Mouse (Mus musculus) liver, embryonic 16.5 days (tissue): ENCODE results near the gene Sox6. TPM values are rescaled to one million over a fixed set of nuclear protein-coding genes. Genes with fewer than 3 reads are reported as not detected.

Experiments used
- ATAC-seq: fragments of 200-750 bp; cut with Nextera tagmentation; 2 replicates; pipeline ENCODE4 v1.8.0; 2017; ENCODE audit warnings: low read depth, mild to moderate bottlenecking, moderate number of reproducible peaks, moderate library complexity
- H3K27ac ChIP-seq: fragments of 300-500 bp; sonication (generic); 2 replicates; pipeline ENCODE4 v1.5.1; 2014; ENCODE audit warnings: mild to moderate bottlenecking, low read length
- H3K27me3 ChIP-seq: fragments of 300-500 bp; sonication (generic); 2 replicates; pipeline ENCODE4 v1.6.1; 2014; ENCODE audit warnings: low read depth, low read length, mixed read lengths; ENCODE audit not compliant: control insufficient read depth, insufficient read depth
- H3K36me3 ChIP-seq: fragments of 300-500 bp; sonication (generic); 2 replicates; pipeline ENCODE4 v1.6.1; 2014; ENCODE audit warnings: mild to moderate bottlenecking; ENCODE audit not compliant: control insufficient read depth, insufficient read depth
- H3K4me1 ChIP-seq: fragments of 300-500 bp; sonication (generic); 2 replicates; pipeline ENCODE4 v1.6.1; 2014; ENCODE audit warnings: low read depth, low read length, mixed read lengths; ENCODE audit not compliant: control insufficient read depth
- H3K4me2 ChIP-seq: fragments of 300-500 bp; sonication (generic); 2 replicates; pipeline ENCODE4 v1.6.1; 2014; ENCODE audit warnings: low read depth, low read length, mixed read lengths
- H3K4me3 ChIP-seq: fragments of 300-500 bp; sonication (generic); 2 replicates; pipeline ENCODE4 v1.5.1; 2014; ENCODE audit warnings: low read depth, mild to moderate bottlenecking, low read length
- H3K9ac ChIP-seq: fragments of 300-500 bp; sonication (generic); 2 replicates; pipeline ENCODE4 v1.6.1; 2014; ENCODE audit warnings: low read depth, low read length
- H3K9me3 ChIP-seq: fragments of 300-500 bp; sonication (generic); replicated peaks from 2 replicates; pipeline ENCODE4 v1.6.1; 2016; ENCODE audit warnings: low read length; ENCODE audit not compliant: control insufficient read depth
- WGBS: fragments of 180-500 bp; shearing (Covaris S2); extraction: QIAGEN DNeasy Blood & Tissue Kit; methylation state at CpG from one replicate; pipeline ENCODE4 v1.1.7; 2014; ENCODE audit not compliant: insufficient replicate concordance; 5-methylcytosine and 5-hydroxymethylcytosine counted together
- polyA plus RNA-seq: library from polyadenylated mRNA; unstranded; fragments of >200 nt; fragmentation: Nextera tagmentation; extraction: Ambion mirVana; gene quantifications from 2 replicates; pipeline ENCODE4 v1.2.1, GENCODE M21; 2015

The Sox6 gene
- polyA plus RNA-seq, 1 experiment from 2014 or later: 84.8 TPM

DNA sequence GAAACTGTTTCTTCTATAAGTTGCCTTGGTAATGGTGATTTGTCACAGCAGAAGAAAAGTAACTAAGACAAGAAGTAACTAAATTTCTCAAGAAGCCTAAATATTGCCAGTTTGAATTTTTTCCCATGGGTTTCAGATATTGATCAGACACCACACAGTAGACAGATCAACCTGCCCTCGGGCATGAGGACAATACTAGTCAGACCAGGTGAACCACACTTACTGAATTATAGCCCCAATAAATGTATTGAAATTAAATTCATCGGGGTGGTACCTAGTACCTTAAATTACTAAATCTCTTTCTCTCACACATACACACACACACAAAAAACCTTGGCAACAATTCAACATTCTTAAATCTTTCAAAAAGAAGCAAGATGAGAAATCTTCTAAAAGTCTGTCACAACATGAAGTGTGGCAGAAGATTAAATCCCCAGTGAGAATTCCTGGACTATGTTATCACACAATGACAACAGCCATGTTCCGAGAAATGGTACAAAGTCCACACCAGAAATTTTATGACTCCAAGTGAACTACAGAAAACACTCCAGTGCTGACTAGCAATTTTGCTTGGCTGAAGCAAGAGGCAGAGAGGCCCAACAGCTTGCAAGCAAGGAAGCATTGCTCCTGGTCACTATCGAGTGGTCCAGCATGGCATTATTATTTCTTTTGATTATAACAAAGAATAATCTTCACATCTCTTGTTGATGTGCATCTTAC is 244.3 kb downstream of the Sox6 start:
- WGBS: 85% methylated on average over 4 of the region's 4 CpGs
- no peak overlapping the region for H3K4me2 ChIP-seq
- H3K27me3 ChIP-seq: no peaks in the 10 kb centered on the region
- no peaks in the 10 kb centered on the region for H3K4me1 ChIP-seq
- H3K4me3 ChIP-seq: no peak overlapping the region
- H3K36me3 ChIP-seq: peaks cover 12% of the 10 kb centered on the region
- no peak overlapping the region for H3K27ac ChIP-seq
- ATAC-seq: no peak
- H3K9me3 ChIP-seq: no peaks in the 10 kb centered on the region
- H3K9ac ChIP-seq: no peak overlapping the region

GRCm38 (mm10) chr7:115792841-115793240 is 245.8 kb downstream of the Sox6 start:
- Histone ChIP-seq H3K9me3 (no peaks in the 10 kb centered on the region), H3K4me3 (no peak overlapping the region), H3K27me3 (no peaks in the 10 kb centered on the region), H3K4me2 (no peak overlapping the region), H3K27ac (no peak overlapping the region), H3K9ac (no peak overlapping the region), H3K36me3 (peaks cover 10% of the 10 kb centered on the region), H3K4me1 (no peaks in the 10 kb centered on the region)
- WGBS: 56% methylated on average over 2 of the region's 2 CpGs
- no peak for ATAC-seq

- Histone ChIP-seq H3K9ac (no peak overlapping the region), H3K4me3 (no peak overlapping the region), H3K4me1 (peaks cover 5% of the 10 kb centered on the region; the same call in 1 of the 2 replicates), H3K4me2 (no peak overlapping the region), H3K36me3 (peaks cover 6% of the 10 kb centered on the region; the same call in 1 of the 2 replicates), H3K9me3 (no peaks in the 10 kb centered on the region), H3K27me3 (no peaks in the 10 kb centered on the region), H3K27ac (no peak overlapping the region)
- 68% methylated on average over 5 of the region's 5 CpGs for WGBS
- ATAC-seq: peak; percentile 41; the same call in 1 of the 2 replicates
These were observed 249.3 kb downstream of the Sox6 start for GRCm38 (mm10) chr7:115789116-115789823.

DNA sequence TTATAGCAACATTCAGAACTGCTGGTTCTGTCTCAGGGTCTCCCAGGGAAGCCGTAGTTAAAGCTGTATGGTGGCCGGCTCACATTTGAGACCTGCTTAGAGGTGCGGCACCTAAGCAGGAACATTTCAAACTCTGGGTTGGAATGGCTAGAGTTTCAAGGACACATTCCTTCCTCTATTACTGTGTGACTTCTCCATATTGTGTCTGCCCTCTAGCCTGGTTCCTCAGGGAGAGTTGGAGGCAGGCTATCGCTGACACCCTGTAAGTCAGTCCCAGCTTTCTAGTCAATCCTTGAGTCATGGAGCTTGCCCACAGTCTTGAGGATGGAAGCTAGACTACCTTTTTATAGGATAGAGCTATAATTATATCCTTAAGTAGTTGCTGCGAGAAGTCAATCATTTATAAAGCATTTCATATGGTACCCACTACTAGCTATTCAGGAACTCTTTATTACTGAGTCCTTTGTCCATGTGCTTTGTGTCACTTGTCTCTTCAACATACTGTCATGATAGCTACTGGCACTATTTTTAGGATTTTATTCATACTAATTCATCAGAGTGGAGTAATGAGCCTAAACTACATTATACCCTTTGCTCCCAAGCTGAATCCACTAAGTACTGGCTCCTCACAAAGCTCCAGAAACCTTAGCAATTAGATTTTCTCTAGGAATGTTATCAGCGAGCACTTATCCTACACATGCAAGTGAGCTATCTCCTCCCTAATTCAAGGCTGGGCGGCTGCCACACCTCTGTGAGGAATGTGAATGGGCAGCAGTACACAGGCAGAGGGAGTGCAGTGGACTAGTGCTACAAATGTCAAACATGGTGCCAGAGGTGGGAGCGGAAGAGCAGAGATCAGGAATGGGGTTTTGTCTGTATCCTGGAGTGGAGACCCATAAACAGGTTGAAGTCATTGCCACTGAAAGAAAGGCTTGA is 254.3 kb downstream of the Sox6 start:
- no peak overlapping the region for H3K27ac ChIP-seq
- no peak overlapping the region for H3K9ac ChIP-seq
- no peaks in the 10 kb centered on the region for H3K9me3 ChIP-seq
- no peaks in the 10 kb centered on the region for H3K36me3 ChIP-seq
- ATAC-seq: peak; percentile 52; the same call in 1 of the 2 replicates
- H3K4me1 ChIP-seq: peaks cover 5% of the 10 kb centered on the region; the same call in 1 of the 2 replicates
- 78% methylated on average over 8 of the region's 8 CpGs for WGBS
- no peaks in the 10 kb centered on the region for H3K27me3 ChIP-seq
- H3K4me3 ChIP-seq: no peak overlapping the region
- no peak overlapping the region for H3K4me2 ChIP-seq

DNA sequence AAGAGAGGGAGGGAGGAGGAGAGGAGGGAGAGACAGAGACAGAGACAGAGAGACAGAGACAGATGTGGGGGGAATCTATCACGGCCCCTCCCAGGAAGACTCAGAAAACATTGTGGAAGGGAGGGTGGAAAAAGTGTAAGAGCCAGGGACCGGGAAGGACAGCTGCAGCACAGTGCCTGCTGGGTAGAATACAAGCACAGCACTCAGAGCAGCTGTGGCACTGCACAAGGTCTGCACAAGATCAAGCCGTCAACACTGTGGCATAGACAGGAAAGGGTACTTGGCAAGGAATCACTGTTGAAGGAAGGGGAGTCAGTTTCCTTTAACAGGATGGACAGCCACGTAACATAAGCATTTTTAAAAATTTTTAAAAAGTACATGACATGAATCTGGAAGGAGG is 258.4 kb downstream of the Sox6 start:
- no peaks in the 10 kb centered on the region for H3K9me3 ChIP-seq
- H3K27ac ChIP-seq: no peak overlapping the region
- H3K4me1 ChIP-seq: peaks cover 5% of the 10 kb centered on the region; the same call in 1 of the 2 replicates
- H3K27me3 ChIP-seq: no peaks in the 10 kb centered on the region
- H3K9ac ChIP-seq: no peak overlapping the region
- no peak for ATAC-seq
- no peak overlapping the region for H3K4me2 ChIP-seq
- WGBS: 77% methylated on average over 4 of the region's 4 CpGs
- H3K4me3 ChIP-seq: no peak overlapping the region
- peaks cover 18% of the 10 kb centered on the region for H3K36me3 ChIP-seq

DNA sequence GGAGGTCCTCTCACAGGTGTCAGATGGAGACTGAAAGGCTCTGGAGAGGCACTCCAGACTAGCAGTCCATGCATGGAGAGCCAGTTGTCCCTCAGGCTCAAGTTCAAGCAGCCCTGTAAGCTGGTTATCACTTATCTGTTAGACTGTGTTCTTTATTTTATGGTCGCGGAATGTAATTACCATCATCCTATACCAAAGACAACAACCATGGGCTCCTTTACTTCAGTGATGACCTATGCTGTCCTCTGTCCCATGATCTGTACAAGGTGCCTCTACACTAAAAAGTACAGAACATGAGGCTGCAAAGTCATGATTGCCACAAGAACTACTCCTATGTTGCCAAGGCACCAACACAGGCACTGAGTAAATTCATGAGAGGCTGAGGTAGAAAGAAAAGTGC is 259.1 kb downstream of the Sox6 start:
- H3K27me3 ChIP-seq: no peaks in the 10 kb centered on the region
- H3K9ac ChIP-seq: no peak overlapping the region

DNA sequence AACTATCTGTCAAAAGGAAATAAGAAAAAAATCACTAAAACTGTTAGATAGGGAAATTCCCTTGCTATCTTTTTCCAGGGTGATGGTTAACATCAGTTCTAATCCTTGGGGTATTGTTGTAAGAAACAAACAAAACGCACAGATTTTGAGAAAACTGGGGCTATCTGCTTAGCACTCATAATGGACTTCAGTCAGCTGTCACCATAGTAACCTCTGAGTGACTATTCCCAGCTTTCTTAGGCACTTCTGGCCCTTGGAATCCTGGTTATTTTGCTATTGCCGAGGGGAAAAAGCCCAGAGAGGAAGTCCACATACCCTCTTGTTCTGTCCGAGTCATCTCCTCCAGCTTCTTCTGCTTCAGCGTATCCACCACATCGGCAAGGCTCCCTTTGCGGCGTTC is 261.9 kb downstream of the Sox6 start:
- WGBS: 82% methylated on average over 7 of the region's 7 CpGs
- peaks cover 24% of the 10 kb centered on the region for H3K36me3 ChIP-seq
- H3K27me3 ChIP-seq: no peaks in the 10 kb centered on the region
- H3K4me1 ChIP-seq: no peaks in the 10 kb centered on the region
- H3K27ac ChIP-seq: no peak overlapping the region
- H3K4me2 ChIP-seq: no peak overlapping the region
- H3K9ac ChIP-seq: no peak overlapping the region
- ATAC-seq: no peak
- H3K9me3 ChIP-seq: no peaks in the 10 kb centered on the region
- H3K4me3 ChIP-seq: no peak overlapping the region

More for the DNA sequence above, 259.1 kb downstream of the Sox6 start:
- H3K27ac ChIP-seq: no peak overlapping the region
- no peak overlapping the region for H3K4me2 ChIP-seq
- no peak overlapping the region for H3K4me3 ChIP-seq
- peaks cover 24% of the 10 kb centered on the region for H3K36me3 ChIP-seq
- H3K4me1 ChIP-seq: no peaks in the 10 kb centered on the region; the same call in 1 of the 2 replicates
- no peak for ATAC-seq
- no peaks in the 10 kb centered on the region for H3K9me3 ChIP-seq
- WGBS: 94% methylated on average over 2 of the region's 2 CpGs

DNA sequence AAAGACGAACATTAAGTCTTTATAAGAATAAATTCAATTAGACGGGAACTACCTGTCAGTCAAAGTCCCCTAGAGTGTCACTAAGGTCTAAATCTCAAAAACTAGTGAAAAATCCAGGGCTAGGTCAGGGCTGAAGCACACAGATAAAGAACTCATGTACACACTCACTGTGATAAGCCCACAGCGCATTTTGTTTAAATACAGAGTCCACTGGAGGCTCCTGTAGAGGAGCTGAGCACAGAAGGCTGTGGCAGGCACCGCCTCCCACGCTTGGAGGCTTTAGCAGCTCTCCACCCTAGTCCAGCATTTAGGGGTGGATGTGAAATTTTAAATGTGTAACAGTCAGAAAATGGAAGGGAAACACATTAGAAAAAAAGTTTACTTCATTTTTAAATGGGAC is 262.3 kb downstream of the Sox6 start:
- Histone ChIP-seq H3K27ac (no peak overlapping the region), H3K4me1 (no peaks in the 10 kb centered on the region), H3K9ac (no peak overlapping the region), H3K27me3 (no peaks in the 10 kb centered on the region), H3K36me3 (peaks cover 24% of the 10 kb centered on the region), H3K4me2 (no peak overlapping the region), H3K9me3 (no peaks in the 10 kb centered on the region), H3K4me3 (no peak overlapping the region)
- 40% methylated on average over 5 of the region's 5 CpGs for WGBS
- ATAC-seq: peak; percentile 91
